Mouse (Mus musculus) megakaryocyte, embryonic 14.5 days (primary cell): ENCODE measurements around the gene Hnrnpm. TPM values are rescaled to one million over a fixed set of nuclear protein-coding genes. Genes with fewer than 3 reads are reported as not detected.
A peak's percentile ranks its signal among the peaks of the same experiment; 100 is the strongest.
"Not testable (repeated sequence)": the region's sequence is repeated elsewhere in the genome, so short reads cannot be mapped to it uniquely, and the experiment has no call there.

Experiments used
- H3K27me3 ChIP-seq: replicated peaks from 2 replicates; pipeline ENCODE3; 2012; ENCODE audit warnings: inconsistent platforms
- H3K36me3 ChIP-seq: replicated peaks from 2 replicates; pipeline ENCODE3; 2012; ENCODE audit warnings: low read length, inconsistent platforms, mixed read lengths
- H3K4me1 ChIP-seq: 2 replicates; pipeline ENCODE4 v1.6.1; 2012; ENCODE audit warnings: inconsistent platforms
- H3K4me3 ChIP-seq: replicated peaks from 2 replicates; pipeline ENCODE3; 2012; ENCODE audit warnings: moderate library complexity, mild to moderate bottlenecking, inconsistent platforms
- H3K9me3 ChIP-seq: 2 replicates; pipeline ENCODE4 v1.6.1; 2012; ENCODE audit warnings: inconsistent platforms
- FLI1 ChIP-seq: IDR thresholded peaks from 2 replicates; pipeline ENCODE4 v1.6.1; 2012; ENCODE audit warnings: low read length, inconsistent platforms, mixed read lengths
- GATA1 ChIP-seq: IDR thresholded peaks from 3 replicates; pipeline ENCODE4 v1.6.1; 2012; ENCODE audit warnings: mixed read lengths, low read length, inconsistent platforms, borderline replicate concordance
- polyA plus RNA-seq: library from polyadenylated mRNA; stranded (reverse); fragments of >175 nt; gene quantifications from 2 replicates; pipeline ENCODE4 v1.2.3, GENCODE M21; 2012; ENCODE audit warnings: low replicate concordance; ENCODE audit not compliant: insufficient read depth

The Hnrnpm gene
- polyA plus RNA-seq, 1 experiment = 414 TPM

DNA sequence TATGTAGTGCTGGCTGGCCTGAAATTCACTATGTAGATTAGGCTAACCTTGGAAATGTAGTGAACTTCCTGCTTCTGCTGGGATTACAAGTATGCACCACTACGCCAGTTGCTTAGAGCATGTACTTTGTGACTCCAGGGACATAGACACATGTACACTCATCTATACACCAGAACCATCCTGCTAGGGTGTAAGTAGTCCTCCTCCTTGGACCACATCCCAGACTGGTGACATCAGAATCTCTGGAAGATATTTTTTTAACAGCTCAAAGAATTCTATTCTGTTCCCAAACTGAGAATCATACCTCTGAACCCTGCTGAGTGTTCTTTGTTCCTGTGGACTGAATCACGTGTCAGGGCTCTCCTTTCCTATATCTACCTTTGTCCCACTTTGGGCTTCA, 49.6 kb downstream of the Hnrnpm start:
- Histone ChIP-seq H3K36me3 (peaks cover 70% of the 10 kb centered on the region), H3K27me3 (no peaks in the 10 kb centered on the region), H3K4me3 (no peak overlapping the region), H3K4me1 (peaks cover 65% of the 10 kb centered on the region), H3K9me3 (no peaks in the 10 kb centered on the region)
- TF ChIP-seq GATA1 (no peak), FLI1 (no peak)

DNA sequence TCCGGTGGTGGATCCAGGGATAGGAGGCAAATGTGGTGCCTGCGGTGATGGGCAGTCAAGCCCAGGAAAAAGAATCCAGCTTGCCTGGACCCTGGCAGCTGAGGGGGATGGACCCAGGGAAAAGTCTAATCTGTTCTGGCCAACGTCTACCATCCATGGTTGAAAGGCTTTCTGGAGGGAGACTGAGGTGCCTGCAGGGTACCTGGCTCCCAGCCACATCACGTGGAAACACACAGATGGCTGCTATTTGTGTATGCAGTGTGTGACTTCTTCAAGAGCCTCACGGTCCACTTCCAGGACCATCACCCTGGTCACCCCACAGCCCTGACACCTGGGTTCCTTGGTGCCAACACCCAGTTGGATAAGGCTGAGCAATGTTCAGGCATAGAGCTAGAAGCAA, 54.9 kb downstream of the Hnrnpm start:
- H3K36me3 ChIP-seq = peaks cover 65% of the 10 kb centered on the region
- no peak overlapping the region for H3K4me3 ChIP-seq
- H3K27me3 ChIP-seq = no peaks in the 10 kb centered on the region
- peaks cover 51% of the 10 kb centered on the region for H3K4me1 ChIP-seq
- H3K9me3 ChIP-seq = no peaks in the 10 kb centered on the region
- TF ChIP-seq GATA1 (no peak), FLI1 (no peak)

DNA sequence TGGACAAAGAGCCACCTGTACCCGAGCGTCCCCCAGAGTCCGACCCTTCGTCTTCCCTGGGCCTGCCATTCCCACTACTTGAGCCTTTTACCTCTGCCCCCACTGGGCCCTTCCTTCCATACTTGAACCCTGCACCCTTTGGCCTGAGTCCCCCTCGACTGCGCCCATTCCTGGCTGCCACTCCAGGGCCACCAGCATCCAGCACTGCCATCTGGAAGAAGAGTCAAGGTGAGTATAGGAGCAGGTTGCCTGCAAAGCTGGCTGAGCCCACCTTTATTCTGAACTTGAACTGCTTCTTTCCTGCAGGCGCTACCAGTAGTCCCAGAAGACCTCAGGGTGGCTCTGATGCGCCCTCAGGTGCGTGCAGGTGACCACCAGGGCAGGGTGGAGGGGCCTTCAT, 55.4 kb downstream of the Hnrnpm start:
- Histone ChIP-seq H3K27me3 (no peaks in the 10 kb centered on the region), H3K9me3 (no peaks in the 10 kb centered on the region), H3K4me1 (peaks cover 50% of the 10 kb centered on the region), H3K4me3 (no peak overlapping the region), H3K36me3 (peaks cover 62% of the 10 kb centered on the region)
- TF ChIP-seq FLI1 = no peak
- no peak for TF ChIP-seq GATA1

DNA sequence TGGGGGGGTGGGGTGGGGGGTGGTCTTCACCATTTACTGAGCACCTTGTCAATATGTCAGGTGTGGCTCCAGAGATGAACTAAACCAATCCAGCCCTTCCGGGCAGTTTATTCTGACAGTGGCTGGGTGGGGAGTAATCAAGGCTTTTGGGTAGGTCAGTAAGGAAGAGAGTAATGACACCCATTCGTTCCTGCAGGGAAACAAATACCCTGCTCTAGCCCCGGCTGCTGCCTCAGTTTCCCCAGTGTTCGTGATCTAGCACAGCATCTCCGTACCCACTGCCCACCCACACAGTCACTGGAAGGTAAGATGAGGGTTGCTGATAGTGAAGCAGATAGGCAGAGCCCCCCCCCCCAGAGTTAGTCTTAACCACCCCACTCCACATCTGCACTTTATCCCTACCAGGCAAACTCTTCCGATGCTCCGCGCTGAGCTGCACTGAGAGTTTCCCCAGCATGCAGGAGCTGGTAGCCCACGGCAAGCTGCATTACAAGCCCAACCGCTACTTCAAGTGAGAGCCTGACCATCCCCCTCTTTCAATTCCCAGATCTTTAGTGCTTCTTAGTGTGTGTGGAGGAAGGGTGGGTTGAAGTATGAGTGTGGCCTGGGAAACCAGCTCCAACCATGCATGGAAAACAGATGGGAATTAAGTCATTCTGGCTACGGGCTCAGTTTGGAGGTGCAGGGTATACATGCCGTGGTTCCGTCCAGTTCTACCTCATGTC, 56.3 kb downstream of the Hnrnpm start:
- peak overlapping the region; percentile 100 for H3K4me3 ChIP-seq
- TF ChIP-seq GATA1 (no peak), FLI1 (no peak)
- H3K9me3 ChIP-seq = no peaks in the 10 kb centered on the region
- H3K36me3 ChIP-seq = peaks cover 53% of the 10 kb centered on the region
- no peaks in the 10 kb centered on the region for H3K27me3 ChIP-seq
- peaks cover 45% of the 10 kb centered on the region for H3K4me1 ChIP-seq

DNA sequence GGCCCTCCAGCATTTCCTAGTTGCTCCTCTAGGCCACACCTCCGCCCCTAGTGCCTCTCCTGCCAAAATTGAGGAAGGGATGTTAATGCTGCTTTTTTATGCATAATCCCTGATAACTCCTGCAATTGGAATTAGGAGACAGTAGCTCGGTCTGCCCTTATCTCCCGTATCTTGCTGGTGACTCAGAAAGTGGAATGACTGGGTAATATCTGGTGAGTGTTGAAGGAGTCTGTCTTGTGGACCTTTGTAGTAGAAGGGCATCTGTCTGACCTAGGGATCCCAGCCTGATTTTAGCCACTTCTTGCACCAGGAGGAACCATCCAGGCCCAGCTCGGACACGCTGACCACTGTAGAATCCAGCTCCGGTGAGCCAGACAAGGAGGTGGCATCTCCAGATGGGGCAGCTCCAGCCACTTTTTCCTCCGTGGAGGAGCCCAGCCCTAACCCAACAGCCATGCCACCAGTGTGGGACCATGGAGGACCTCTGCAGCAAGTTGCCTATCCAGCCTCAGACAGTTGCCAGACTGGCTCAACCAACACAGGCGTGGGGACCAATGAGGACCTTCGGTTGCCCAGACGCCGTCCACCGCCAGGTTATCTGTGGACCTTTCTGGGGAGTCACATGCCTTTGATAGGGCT, 57.1 kb downstream of the Hnrnpm start:
- Histone ChIP-seq H3K4me3 (peak overlapping the region; percentile 100), H3K9me3 (no peaks in the 10 kb centered on the region), H3K27me3 (no peaks in the 10 kb centered on the region), H3K4me1 (peaks cover 40% of the 10 kb centered on the region), H3K36me3 (peaks cover 46% of the 10 kb centered on the region)
- no peak for TF ChIP-seq GATA1
- no peak for TF ChIP-seq FLI1

DNA sequence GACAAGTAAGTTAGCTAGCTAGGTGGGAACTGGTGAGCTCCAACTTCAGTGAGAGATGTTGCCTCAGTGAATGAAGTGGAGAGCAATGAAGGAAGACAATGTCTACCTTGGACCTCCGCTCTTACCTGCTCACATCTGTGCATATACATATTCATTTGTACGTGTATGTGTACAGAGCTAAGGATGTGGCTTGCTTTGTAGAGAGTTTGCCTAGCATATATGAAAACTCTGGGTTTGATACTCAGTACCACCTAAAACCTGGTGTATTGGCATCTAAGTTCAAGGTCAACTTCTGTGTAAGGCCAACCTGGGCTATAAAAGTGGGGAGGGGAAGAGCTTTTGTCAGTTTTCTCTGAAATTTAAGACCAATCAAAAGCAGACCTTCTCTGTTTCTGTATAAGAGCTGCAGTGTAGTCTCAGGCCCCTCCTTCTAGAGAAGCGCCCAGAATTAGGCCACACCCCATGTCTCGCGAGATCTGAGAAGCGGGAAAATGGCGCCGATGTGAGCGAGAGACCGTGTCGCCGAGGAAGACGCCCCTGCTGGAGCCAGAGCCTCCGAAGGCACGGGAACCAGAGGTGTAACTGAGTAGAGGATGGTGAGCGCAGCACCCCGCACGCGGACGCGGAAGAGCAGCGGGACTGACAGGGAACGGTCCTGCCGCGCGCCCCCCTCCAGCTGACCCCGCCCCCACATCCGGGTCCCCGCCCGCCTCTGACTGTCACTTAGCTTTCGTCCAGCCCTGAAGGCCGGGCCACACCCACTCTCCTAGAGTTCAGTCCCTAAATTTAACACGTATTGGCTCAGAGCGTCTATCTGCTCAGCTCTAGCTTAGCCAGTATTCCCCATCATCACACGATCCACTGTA, 57.8 kb downstream of the Hnrnpm start, which contains the start of gene Zfp414:
TSS of gene Zfp414 (plus strand) at position 470 of the 866 bp plus-strand sequence.
- H3K9me3 ChIP-seq = no peaks in the 10 kb centered on the region
- H3K4me3 ChIP-seq = peak within 1 kb of the TSS; percentile 100
- TF ChIP-seq FLI1 (no peak), GATA1 (no peak)
- peaks cover 38% of the 10 kb centered on the region for H3K36me3 ChIP-seq
- peaks cover 40% of the 10 kb centered on the region for H3K4me1 ChIP-seq
- H3K27me3 ChIP-seq = no peaks in the 10 kb centered on the region

DNA sequence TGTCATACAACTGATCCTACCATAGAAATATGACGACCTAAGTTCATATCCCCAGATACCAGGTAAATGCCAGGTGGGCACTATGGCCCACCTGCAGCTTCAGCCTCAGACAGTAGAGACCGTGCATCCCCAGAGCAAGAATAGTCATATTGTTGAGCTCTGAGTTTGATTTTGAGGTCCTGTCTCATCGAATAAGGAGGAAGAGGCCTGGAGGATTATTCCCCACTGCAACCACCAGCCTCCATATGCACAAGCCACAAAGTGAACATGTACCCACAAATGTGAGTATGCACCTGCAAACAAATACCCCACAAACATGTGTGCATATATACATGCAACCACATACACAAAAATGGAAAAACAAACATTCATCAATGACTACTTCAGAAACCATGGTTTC, 59.4 kb downstream of the Hnrnpm start:
- no peak for TF ChIP-seq GATA1
- TF ChIP-seq FLI1 = no peak
- no peaks in the 10 kb centered on the region for H3K27me3 ChIP-seq

DNA sequence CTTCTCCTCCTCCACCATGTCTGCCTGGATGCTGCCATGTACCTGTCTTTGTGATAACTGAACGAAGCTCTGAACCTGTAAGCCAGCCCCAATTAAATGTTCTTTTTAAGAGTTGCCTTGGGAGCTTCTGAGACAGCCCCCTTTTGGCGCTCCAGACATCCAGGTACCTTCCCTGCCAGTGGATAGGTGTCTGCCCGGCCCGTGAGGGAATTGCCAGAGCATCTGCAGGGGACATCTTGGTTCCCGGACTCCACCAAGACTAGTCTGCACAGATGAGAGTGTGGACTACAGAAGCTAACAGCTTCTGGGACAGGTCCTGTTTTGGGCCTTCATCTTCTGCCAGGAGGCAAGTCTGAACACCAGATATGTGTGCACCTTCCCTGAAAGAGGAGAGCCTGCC, 72.9 kb downstream of the Hnrnpm start:
- H3K27me3 ChIP-seq, H3K4me3 ChIP-seq: not testable (repeated sequence)
- Histone ChIP-seq H3K9me3 (peaks cover 12% of the 10 kb centered on the region), H3K36me3 (peaks cover 10% of the 10 kb centered on the region), H3K4me1 (peaks cover 14% of the 10 kb centered on the region)

More for the DNA sequence above, 59.4 kb downstream of the Hnrnpm start:
- Histone ChIP-seq H3K9me3 (no peaks in the 10 kb centered on the region), H3K4me1 (peaks cover 40% of the 10 kb centered on the region), H3K4me3 (no peak overlapping the region), H3K36me3 (peaks cover 24% of the 10 kb centered on the region)

DNA sequence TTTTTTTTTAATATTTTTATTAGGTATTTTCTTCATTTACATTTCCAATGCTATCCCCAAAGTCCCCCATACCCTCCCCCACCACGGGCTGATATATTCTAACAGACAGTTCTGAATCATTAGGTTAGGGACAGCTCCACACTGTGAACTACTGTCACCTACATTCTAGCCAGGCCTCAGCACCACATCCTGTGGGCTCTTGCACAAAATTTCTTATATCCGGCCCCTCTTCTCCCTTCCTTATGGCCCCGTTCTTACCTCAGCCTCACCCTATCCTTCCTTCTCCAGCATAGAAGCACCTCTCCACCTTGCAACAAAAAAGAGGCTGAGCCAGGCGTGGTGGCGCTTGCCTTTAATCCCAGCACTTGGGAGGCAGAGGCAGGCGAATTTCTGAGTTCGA, 76.1 kb downstream of the Hnrnpm start:
- no peaks in the 10 kb centered on the region for H3K27me3 ChIP-seq
- H3K4me3 ChIP-seq = no peak overlapping the region
- H3K9me3 ChIP-seq = peaks cover 12% of the 10 kb centered on the region
- peaks cover 42% of the 10 kb centered on the region for H3K4me1 ChIP-seq
- TF ChIP-seq GATA1 = no peak
- peaks cover 12% of the 10 kb centered on the region for H3K36me3 ChIP-seq

DNA sequence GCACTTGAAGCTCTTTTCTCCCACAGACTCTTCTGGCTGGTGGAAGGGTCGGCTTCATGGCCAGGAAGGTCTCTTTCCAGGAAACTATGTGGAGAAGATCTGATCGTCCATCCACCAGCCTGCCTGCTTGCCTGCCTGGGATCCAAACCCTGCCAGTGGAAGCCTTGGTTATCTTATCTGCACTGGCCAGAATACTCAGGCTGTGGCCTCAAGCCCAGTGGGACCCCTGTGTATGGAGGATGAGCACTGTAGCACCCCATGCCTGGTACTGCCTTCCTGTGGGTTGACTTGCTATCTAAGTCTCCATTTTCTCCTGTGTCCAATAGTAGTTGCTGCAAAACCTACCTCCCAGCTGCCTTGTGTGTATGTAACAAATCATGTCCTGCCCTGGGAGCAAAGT, 79.4 kb downstream of the Hnrnpm start:
- Histone ChIP-seq H3K27me3 (no peaks in the 10 kb centered on the region), H3K4me3 (peak overlapping the region; percentile 71), H3K36me3 (peaks cover 15% of the 10 kb centered on the region), H3K4me1 (peaks cover 52% of the 10 kb centered on the region), H3K9me3 (peaks cover 11% of the 10 kb centered on the region)
- TF ChIP-seq GATA1 (no peak), FLI1 (no peak)
